Mouse (Mus musculus) heart, embryonic 10.5 days (tissue): Measurements from ENCODE around the gene Ccdc12. TPM values are rescaled to one million over a fixed set of nuclear protein-coding genes. Genes with fewer than 3 reads are reported as not detected.
A peak's percentile ranks its signal among the peaks of the same experiment; 100 is the strongest.

Experiments
- DNase-seq: peaks from one replicate; pipeline ENCODE4 v3.0.0-alpha.2; 2017; ENCODE audit warnings: low spot score
- H3K27ac ChIP-seq: fragments of 300-500 bp; sonication (generic); 2 replicates; pipeline ENCODE4 v1.5.1; 2016; ENCODE audit warnings: mild to moderate bottlenecking
- H3K27me3 ChIP-seq: fragments of 300-500 bp; sonication (generic); 2 replicates; pipeline ENCODE4 v1.6.1; 2016; ENCODE audit warnings: mild to moderate bottlenecking; ENCODE audit not compliant: poor library complexity, insufficient read depth, severe bottlenecking
- H3K36me3 ChIP-seq: fragments of 300-500 bp; sonication (generic); 2 replicates; pipeline ENCODE4 v1.6.1; 2016; ENCODE audit warnings: mild to moderate bottlenecking, moderate library complexity
- H3K4me1 ChIP-seq: fragments of 300-500 bp; sonication (generic); 2 replicates; pipeline ENCODE4 v1.6.1; 2016; ENCODE audit warnings: mild to moderate bottlenecking
- H3K4me3 ChIP-seq: fragments of 300-500 bp; sonication (generic); 2 replicates; pipeline ENCODE4 v1.5.1; 2016; ENCODE audit warnings: mild to moderate bottlenecking, moderate library complexity
- H3K9me3 ChIP-seq: fragments of 300-500 bp; sonication (generic); 2 replicates; pipeline ENCODE4 v1.6.1; 2016; ENCODE audit warnings: mild to moderate bottlenecking, moderate library complexity
- WGBS: fragments of 180-500 bp; shearing (Covaris S2); methylation state at CpG from one replicate; pipeline ENCODE4 v1.1.7; 2016; 5-methylcytosine and 5-hydroxymethylcytosine counted together
- polyA plus RNA-seq: library from polyadenylated mRNA; unstranded; fragments of >200 nt; fragmentation: Nextera tagmentation; extraction: Ambion mirVana; gene quantifications from 2 replicates; pipeline ENCODE4 v1.2.1, GENCODE M21; 2016

Gene Ccdc12
- polyA plus RNA-seq, 1 experiment from 2014 or later, result 189 TPM

- Histone ChIP-seq H3K4me1 (peaks cover 29% of the 10 kb centered on the region), H3K4me3 (no peak overlapping the region), H3K36me3 (peaks cover 58% of the 10 kb centered on the region), H3K27ac (no peak overlapping the region), H3K9me3 (no peaks in the 10 kb centered on the region), H3K27me3 (peaks cover 16% of the 10 kb centered on the region)
- no peak for DNase-seq
- WGBS, result 93% methylated on average over 10 of the region's 10 CpGs
These were observed 65.8 kb downstream of the Ccdc12 start for GRCm38 (mm10) chr9:110722060-110722459.

GRCm38 (mm10) chr9:110725721-110726135 lies 69.4 kb downstream of the Ccdc12 start:
- 32% methylated on average over 9 of the region's 9 CpGs for WGBS
- H3K27ac ChIP-seq, result no peak overlapping the region
- DNase-seq, result no peak
- H3K4me3 ChIP-seq, result no peak overlapping the region
- H3K9me3 ChIP-seq, result no peaks in the 10 kb centered on the region
- H3K4me1 ChIP-seq, result peaks cover 31% of the 10 kb centered on the region
- peaks cover 40% of the 10 kb centered on the region for H3K27me3 ChIP-seq
- H3K36me3 ChIP-seq, result peaks cover 90% of the 10 kb centered on the region

GRCm38 (mm10) chr9:110726867-110727266 lies 70.6 kb downstream of the Ccdc12 start:
- Histone ChIP-seq H3K36me3 (peaks cover 85% of the 10 kb centered on the region), H3K27me3 (peaks cover 40% of the 10 kb centered on the region), H3K4me3 (peak overlapping the region; percentile 18; the same call in 1 of the 2 replicates), H3K27ac (no peak overlapping the region), H3K9me3 (no peaks in the 10 kb centered on the region), H3K4me1 (peaks cover 43% of the 10 kb centered on the region)
- no peak for DNase-seq
- WGBS, result 43% methylated on average over 33 of the region's 33 CpGs

GRCm38 (mm10) chr9:110729841-110730240 lies 73.5 kb downstream of the Ccdc12 start:
- Histone ChIP-seq H3K27me3 (peaks cover 47% of the 10 kb centered on the region), H3K9me3 (no peaks in the 10 kb centered on the region), H3K27ac (no peak overlapping the region), H3K4me1 (peaks cover 71% of the 10 kb centered on the region), H3K36me3 (peaks cover 56% of the 10 kb centered on the region), H3K4me3 (no peak overlapping the region)
- no peak for DNase-seq
- 20% methylated on average over 8 of the region's 8 CpGs for WGBS

- no peak for DNase-seq
- peaks cover 77% of the 10 kb centered on the region for H3K4me1 ChIP-seq
- H3K4me3 ChIP-seq, result peak overlapping the region; percentile 58
- no peaks in the 10 kb centered on the region for H3K9me3 ChIP-seq
- peaks cover 44% of the 10 kb centered on the region for H3K36me3 ChIP-seq
- H3K27me3 ChIP-seq, result peaks cover 37% of the 10 kb centered on the region
- peak overlapping the region; percentile 78; the same call in 1 of the 2 replicates for H3K27ac ChIP-seq
- 52% methylated on average over 4 of the region's 4 CpGs for WGBS
These were observed 75.6 kb downstream of the Ccdc12 start for GRCm38 (mm10) chr9:110731859-110732258.

- peak; percentile 96 for DNase-seq
- H3K4me1 ChIP-seq, result peaks cover 77% of the 10 kb centered on the region
- H3K27me3 ChIP-seq, result peaks cover 29% of the 10 kb centered on the region
These were observed 76.3 kb downstream of the Ccdc12 start for GRCm38 (mm10) chr9:110732623-110733022.

GRCm38 (mm10) chr9:110733102-110733501 lies 76.8 kb downstream of the Ccdc12 start:
- WGBS, result 8% methylated on average over 8 of the region's 8 CpGs
- Histone ChIP-seq H3K36me3 (peaks cover 36% of the 10 kb centered on the region), H3K27ac (peak overlapping the region; percentile 78), H3K4me1 (peaks cover 75% of the 10 kb centered on the region), H3K9me3 (no peaks in the 10 kb centered on the region), H3K27me3 (peaks cover 24% of the 10 kb centered on the region), H3K4me3 (peak overlapping the region; percentile 58)
- no peak for DNase-seq

More at GRCm38 (mm10) chr9:110732623-110733022, 76.3 kb downstream of the Ccdc12 start:
- H3K27ac ChIP-seq, result peak overlapping the region; percentile 78
- H3K4me3 ChIP-seq, result peak overlapping the region; percentile 58
- H3K36me3 ChIP-seq, result peaks cover 39% of the 10 kb centered on the region
- 1% methylated on average over 26 of the region's 26 CpGs for WGBS
- H3K9me3 ChIP-seq, result no peaks in the 10 kb centered on the region

GRCm38 (mm10) chr9:110734154-110734553 lies 77.9 kb downstream of the Ccdc12 start:
- Histone ChIP-seq H3K4me3 (no peak overlapping the region), H3K27ac (no peak overlapping the region), H3K27me3 (peaks cover 15% of the 10 kb centered on the region; the same call in 1 of the 2 replicates), H3K9me3 (no peaks in the 10 kb centered on the region), H3K4me1 (peaks cover 75% of the 10 kb centered on the region), H3K36me3 (peaks cover 37% of the 10 kb centered on the region)
- WGBS, result 72% methylated on average over 7 of the region's 7 CpGs
- DNase-seq, result no peak

GRCm38 (mm10) chr9:110736362-110736761 lies 80.1 kb downstream of the Ccdc12 start:
- Histone ChIP-seq H3K27me3 (peaks cover 29% of the 10 kb centered on the region; the same call in 1 of the 2 replicates), H3K36me3 (peaks cover 34% of the 10 kb centered on the region), H3K4me1 (peaks cover 75% of the 10 kb centered on the region), H3K9me3 (no peaks in the 10 kb centered on the region), H3K27ac (peak overlapping the region; percentile 47; the same call in 1 of the 2 replicates), H3K4me3 (no peak overlapping the region)
- 49% methylated on average over 9 of the region's 9 CpGs for WGBS
- no peak for DNase-seq

GRCm38 (mm10) chr9:110738054-110738453 lies 81.8 kb downstream of the Ccdc12 start:
- DNase-seq, result no peak
- H3K9me3 ChIP-seq, result no peaks in the 10 kb centered on the region
- 28% methylated on average over 1 of the region's 1 CpGs for WGBS
- no peak overlapping the region for H3K27ac ChIP-seq
- H3K4me1 ChIP-seq, result peaks cover 69% of the 10 kb centered on the region
- no peak overlapping the region for H3K4me3 ChIP-seq
- H3K36me3 ChIP-seq, result peaks cover 34% of the 10 kb centered on the region
- H3K27me3 ChIP-seq, result peaks cover 32% of the 10 kb centered on the region; the same call in 1 of the 2 replicates

- Histone ChIP-seq H3K27me3 (peaks cover 38% of the 10 kb centered on the region; the same call in 1 of the 2 replicates), H3K4me3 (no peak overlapping the region), H3K9me3 (no peaks in the 10 kb centered on the region), H3K36me3 (peaks cover 34% of the 10 kb centered on the region), H3K27ac (no peak overlapping the region), H3K4me1 (peaks cover 68% of the 10 kb centered on the region)
- no peak for DNase-seq
- WGBS, result 85% methylated on average over 7 of the region's 7 CpGs
These were observed 83.7 kb downstream of the Ccdc12 start for GRCm38 (mm10) chr9:110739961-110740360.

GRCm38 (mm10) chr9:110741711-110742294 lies 85.5 kb downstream of the Ccdc12 start, which contains the start of gene Myl3:
Gene Myl3 (plus strand): TSS chr9:110741861.
- Histone ChIP-seq H3K9me3 (no peaks in the 10 kb centered on the region), H3K36me3 (peaks cover 28% of the 10 kb centered on the region), H3K4me1 (peaks cover 68% of the 10 kb centered on the region), H3K27me3 (peaks cover 45% of the 10 kb centered on the region; the same call in 1 of the 2 replicates), H3K27ac (peak within 1 kb of the TSS; percentile 98), H3K4me3 (peak within 1 kb of the TSS; percentile 90)
- DNase-seq, result no peak
- 2% methylated on average over 17 of the region's 17 CpGs for WGBS

GRCm38 (mm10) chr9:110742295-110742950 lies 86.1 kb downstream of the Ccdc12 start:
- Histone ChIP-seq H3K27ac (peak overlapping the region; percentile 98), H3K4me1 (peaks cover 68% of the 10 kb centered on the region), H3K27me3 (peaks cover 45% of the 10 kb centered on the region; the same call in 1 of the 2 replicates), H3K36me3 (peaks cover 25% of the 10 kb centered on the region), H3K4me3 (peak overlapping the region; percentile 90), H3K9me3 (no peaks in the 10 kb centered on the region)
- DNase-seq, result no peak
- WGBS, result under 1% methylated on average over 63 of the region's 71 CpGs
